Mouse (Mus musculus) spleen, adult 18-20 months (tissue): ENCODE results near the gene Rexo2.
"Not testable (repeated sequence)": the region's sequence is repeated elsewhere in the genome, so short reads cannot be mapped to it uniquely, and the experiment has no call there.

ENCODE experiments used
- DNase-seq, 2 experiments: peaks; one replicate each; pipeline ENCODE4 v3.0.0; 2022; ENCODE audit warnings: mixed read lengths in 2 of 2

Rexo2 gene

DNA sequence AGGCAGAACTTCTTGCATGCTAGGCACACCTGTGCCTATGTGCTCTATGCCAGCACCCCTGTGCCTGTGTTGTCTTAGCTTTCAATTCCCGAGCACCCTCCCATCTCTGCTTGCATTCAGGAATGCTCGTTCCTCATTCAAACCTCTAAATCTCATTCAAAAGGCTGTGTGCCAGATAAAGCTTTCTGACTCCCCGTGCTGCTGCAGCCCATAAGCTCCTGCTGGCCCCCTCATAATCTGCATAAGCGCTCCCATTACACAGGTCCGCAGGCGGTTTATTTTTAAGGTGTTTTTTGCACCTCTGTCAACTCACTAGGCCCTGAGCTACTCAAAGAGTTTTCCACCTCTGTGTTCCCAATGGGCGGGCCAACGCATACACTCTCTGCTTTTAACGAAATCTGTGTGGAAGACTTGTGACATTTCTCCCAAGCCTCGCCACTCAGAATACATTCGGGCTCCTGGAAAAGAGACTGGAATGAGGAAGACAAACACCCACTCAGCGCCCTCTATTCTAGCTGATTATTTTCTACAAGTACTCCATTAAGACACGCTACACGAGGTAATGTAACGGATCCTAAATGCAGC lies 7.9 kb downstream of the Rexo2 start:
- no peak for DNase-seq

GRCm38 (mm10) chr9:48467471-48467870 lies 13.0 kb downstream of the Rexo2 start:
- DNase-seq, result not testable (repeated sequence)

DNA sequence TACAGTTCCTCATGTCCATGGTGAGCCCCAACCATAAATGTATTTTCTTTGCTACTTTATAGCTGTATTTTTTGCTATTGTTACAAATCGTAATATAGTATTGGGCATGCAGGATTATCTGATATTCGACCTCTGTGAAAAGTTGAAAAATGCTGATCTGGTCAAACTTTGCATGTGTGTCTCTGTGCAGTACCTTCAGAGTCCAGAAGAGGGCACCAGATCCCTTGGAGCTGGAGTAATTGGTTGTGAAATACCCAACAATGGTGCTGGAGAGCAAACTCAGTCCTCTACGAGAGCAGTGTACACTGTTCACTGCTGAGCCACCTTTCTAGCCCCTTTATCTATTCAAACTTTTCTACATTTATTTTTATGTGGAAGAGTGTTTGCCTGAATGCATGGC lies 13.6 kb downstream of the Rexo2 start:
- peak; percentile 45 to 79 for DNase-seq

DNA sequence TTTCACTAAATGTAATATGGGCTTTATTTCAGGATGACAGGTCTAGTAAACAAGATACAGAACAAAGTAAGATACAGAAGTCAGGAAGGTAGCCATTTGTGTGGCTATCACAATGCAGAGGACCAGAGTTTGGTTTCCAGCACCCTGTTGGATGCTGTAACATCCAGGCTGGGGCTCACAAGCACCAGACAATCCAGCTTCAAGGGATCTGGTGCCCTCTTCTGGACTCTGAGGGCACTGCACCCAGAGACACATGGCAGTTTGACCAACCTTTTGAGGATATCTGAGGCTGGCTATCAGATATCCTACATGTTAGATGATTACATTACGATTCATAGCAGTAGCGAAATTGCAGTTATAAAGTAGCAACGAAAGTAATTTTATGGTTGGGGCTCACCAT lies 14.8 kb downstream of the Rexo2 start:
- no peak for DNase-seq

- no peak for DNase-seq
These were observed 18.9 kb downstream of the Rexo2 start for GRCm38 (mm10) chr9:48461545-48461944.

DNA sequence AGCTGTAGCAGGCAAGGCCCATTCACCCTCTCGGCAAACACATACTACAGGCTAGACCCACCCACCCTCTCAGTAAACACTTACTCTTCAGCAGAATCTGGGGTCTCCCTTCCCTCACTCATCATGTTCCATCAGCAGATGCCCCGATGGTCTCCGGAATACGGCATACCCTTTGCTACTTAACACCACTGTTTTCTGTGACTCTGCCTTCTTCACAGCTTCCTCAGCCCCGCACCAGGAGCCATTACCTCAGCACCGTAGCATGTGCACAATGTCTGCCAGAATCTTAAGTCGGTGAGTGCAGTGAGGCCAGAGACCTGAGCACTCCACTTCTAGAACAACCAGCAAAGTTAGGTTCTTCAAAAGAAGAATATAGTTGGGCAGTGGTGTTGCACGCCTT lies 19.7 kb downstream of the Rexo2 start:
- DNase-seq, result no peak

DNA sequence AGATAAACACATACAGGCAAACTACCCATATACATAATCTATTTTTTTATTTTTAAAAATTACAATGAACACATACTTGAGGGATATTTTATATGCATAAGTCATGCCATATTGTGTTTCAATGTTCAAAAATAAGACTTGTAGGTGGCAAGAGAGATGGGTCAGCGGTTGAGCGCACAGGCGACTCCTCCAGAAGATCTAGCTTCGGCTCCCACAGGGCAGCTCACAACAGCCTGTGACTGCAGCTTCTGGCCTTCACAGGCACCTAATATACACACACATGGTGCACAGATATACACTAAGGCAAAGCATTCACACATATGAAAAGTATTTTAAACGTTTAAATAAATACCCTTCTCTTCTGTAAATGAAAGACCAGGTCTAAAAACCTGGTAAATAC lies 21.0 kb downstream of the Rexo2 start:
- no peak for DNase-seq

DNA sequence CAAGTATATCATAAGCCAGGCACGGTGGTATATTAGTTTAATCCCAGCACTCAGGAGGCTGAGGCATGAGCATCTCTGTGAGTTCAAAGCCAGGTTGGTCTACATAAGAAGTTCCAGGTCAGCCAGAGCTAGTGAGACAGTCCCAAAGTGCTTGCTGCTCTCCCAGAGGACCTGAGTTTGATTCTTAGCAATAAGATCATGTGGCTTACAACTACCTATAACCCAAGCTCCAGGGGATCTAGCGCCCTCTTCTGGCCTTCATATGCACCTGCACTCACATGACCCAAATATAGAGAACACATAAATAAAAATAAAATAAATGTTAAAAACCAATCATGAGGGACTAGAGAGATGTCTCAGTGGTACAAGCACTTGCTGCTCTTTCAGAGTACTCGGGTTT lies 21.5 kb downstream of the Rexo2 start:
- DNase-seq, result no peak

- no peak for DNase-seq
These were observed 24.5 kb downstream of the Rexo2 start for GRCm38 (mm10) chr9:48455961-48456360.

DNA sequence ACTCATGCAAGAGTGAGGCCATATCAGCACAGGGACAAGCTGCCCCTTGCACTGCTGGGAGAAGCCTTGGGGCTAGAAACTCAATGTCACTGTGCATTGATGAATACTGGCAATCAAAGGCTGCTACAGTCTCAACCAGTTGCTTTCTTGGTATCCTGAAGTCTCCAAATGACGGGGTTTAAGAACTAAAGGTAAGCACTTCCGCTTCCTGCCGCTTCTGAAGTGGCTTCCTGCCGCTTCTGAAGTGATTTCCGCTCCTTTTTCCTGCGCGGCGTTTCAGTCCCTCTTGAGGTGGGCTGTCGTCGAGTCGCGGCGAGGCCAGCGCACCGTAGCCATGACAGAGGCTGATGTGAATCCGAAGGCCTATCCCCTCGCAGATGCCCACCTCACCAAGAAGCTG lies 30.4 kb downstream of the Rexo2 start:
- DNase-seq, result no peak

DNA sequence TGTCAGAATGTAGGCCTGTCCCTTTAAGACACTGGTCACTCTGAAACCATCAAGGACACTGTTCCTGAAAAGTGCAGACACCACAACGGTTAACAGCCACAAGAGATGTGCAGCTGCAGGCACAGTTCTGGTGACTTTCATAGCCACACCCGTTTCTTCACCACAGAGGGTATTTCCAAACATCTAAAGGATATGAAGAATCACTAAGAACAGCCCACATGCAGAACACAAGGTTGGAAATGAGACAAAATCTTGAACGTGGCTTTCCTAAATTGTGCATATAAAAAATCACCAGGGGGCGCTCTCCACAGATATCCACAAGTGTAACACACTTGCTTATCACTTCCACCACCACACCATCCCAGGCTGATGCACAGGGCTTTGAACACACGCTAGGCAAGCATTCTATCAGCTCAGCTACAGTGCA lies 32.6 kb downstream of the Rexo2 start:
- peak in 1 of 2 experiments; percentile 35 for DNase-seq

DNA sequence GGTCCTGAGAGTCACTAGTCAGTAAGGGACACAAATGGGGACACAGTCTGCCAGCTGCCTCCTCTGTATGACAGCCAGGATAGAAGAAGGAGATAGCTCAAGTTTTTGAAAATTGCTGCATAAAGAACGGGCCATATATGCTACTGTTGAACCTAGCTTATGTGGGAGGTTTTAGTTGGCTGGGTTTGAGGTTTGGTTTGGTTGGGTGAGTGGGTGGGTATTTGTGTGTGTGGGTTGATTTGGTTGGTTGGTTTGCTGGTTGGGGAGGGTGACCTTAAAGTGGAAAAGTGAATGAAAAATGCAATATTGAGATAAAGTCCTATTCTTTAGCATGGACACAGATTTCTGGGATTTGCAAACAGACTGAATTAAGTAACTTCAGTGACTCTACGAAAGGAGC lies 35.6 kb downstream of the Rexo2 start:
- DNase-seq, result no peak

GRCm38 (mm10) chr9:48443873-48444272 lies 36.5 kb downstream of the Rexo2 start:
- DNase-seq, result no peak

DNA sequence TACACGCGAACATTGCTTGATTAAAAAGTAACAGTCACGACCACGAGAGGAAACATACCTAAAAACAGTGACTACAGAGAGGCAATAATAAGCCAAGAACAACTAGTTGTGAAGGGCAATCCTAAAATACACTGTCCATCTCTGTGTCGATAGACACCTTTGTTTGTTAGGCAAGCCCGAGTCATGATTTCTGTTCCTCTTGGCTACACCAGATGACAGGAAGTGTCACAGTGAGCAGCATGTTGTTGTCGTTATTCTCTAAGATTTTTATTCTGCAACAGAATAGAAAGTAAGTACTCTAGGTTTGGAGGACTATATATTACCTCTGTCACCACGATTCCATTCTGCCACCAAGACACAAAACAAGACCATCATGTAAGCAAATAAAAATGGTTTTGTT lies 48.0 kb downstream of the Rexo2 start:
- no peak for DNase-seq

- DNase-seq, result no peak
These were observed 53.2 kb downstream of the Rexo2 start for GRCm38 (mm10) chr9:48427176-48427575.

GRCm38 (mm10) chr9:48423256-48423655 lies 57.2 kb downstream of the Rexo2 start:
- DNase-seq, result no peak

DNA sequence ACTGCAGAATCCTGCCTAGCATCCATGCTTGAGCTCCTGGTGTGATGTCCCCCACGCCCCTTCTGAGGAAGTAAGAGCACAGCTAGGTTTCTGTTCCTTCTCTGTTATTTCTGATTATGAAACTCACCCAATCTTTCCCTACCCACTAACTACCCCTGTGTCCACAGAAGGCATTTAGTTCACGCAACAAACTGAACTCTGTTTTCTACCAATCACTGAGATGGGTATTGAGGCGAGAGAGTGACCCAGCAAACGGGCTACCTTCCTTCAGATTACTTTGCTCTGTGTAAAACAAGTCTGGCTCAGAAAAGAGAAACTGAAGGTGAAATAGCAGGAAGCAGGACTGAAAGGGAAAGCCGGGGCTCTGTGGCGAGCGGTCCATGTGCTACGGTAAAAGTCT lies 58.0 kb downstream of the Rexo2 start:
- DNase-seq, result peak in 1 of 2 experiments; percentile 37

DNA sequence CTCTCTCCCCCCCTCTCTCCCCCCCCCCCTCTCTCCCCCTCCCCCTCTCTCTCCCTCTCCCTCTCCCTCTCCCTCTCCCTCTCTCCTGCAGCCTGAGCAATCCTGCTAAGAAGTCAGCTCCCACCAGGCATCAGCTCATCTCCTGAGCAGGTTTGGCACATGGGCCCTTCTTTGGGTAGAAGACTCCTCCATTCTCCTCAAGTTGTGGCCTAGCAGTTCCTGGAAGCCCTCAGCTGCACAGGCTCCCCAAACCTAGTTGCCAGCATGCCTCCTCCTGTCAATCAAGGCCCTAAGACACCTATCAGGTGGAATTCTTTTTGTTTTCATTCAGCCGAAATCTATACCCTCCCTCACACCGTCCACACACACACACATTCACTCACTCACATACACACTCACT lies 58.9 kb downstream of the Rexo2 start:
- no peak for DNase-seq

GRCm38 (mm10) chr9:48421029-48421428 lies 59.4 kb downstream of the Rexo2 start:
- no peak for DNase-seq

DNA sequence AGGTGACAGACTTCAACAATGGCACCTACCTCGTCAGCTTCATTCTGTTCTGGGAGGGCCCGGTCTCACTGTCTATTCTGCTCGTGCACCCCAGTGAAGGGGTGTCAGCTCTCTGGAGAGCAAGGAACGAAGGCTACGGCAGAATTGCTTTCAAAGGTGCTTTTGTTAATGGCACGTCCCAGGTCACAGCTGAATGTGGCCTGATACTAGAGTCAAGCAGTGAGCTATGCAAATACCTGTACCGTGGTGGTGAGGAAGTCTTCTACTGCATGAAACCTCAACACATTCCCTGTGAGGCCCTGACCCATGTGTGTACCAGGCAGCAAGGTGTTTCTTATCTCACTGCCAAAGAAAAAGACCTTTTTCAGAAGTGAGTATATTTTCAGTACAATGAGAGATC lies 60.0 kb downstream of the Rexo2 start:
- peak; percentile 44 to 54 for DNase-seq

DNA sequence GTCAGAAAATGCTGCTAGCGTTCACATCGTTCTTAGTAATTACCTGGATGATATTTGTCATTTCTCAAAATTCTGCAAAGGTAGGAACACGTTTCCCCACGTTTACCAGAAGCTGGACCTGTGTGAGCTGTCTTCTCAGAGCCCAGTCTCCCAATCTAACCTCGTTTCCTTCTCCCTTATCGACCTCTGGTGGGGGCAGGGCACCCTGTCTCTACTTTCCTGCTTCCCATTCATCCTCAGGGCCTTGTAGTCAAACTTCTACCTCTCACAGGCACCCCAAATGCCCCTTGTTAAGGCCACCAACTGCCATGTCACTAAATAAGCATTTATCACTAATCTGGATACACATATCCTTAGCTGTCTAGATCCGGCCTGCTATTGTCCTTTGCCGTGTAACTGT lies 61.6 kb downstream of the Rexo2 start:
- no peak for DNase-seq
